Mouse (Mus musculus): ENCODE data around the gene Gm11037. TPM values are rescaled to one million over a fixed set of nuclear protein-coding genes. Genes with fewer than 3 reads are reported as not detected.

Gene Gm11037
- total and polyA plus RNA-seq, 2 experiments from 2014 or later, result not detected

- ATAC-seq, result no peak
Observed at GRCm38 (mm10) chr2:131141336-131141986, 8.2 kb downstream of the Gm11037 start.

DNA sequence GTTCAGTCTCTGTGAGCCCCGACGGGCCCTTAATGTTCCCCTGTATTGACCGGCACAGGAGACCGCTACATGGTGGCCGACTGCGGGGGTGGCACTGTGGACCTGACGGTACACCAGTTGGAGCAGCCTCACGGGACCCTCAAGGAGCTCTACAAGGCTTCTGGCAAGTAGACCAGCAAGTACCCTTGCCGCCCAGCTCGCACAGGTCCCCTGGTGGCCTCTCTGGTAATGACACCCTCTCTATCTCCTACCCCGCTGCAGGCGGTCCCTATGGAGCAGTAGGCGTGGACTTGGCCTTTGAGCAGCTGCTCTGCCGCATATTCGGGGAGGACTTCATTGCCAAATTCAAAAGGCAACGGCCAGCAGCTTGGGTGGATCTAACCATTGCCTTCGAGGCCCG is 9.3 kb downstream of the Gm11037 start:
- H3K27me3 ChIP-seq (ENCODE audit: insufficient read depth, low read length), result no peaks in the 10 kb centered on the region
- H3K36me3 ChIP-seq (ENCODE audit: insufficient read depth, low read length), result peaks cover 26% of the 10 kb centered on the region
- no peak overlapping the region for H3K27ac ChIP-seq
- DNase-seq (ENCODE audit: low spot score) (peak; percentile 58), ATAC-seq (0 out of 2 replicates have a peak, but pooled peaks have one; percentile 24)
- no peak overlapping the region for H3K4me3 ChIP-seq (ENCODE audit: low read length)
- no peak overlapping the region for H3K4me2 ChIP-seq (ENCODE audit: low read depth, low read length)
- no peaks in the 10 kb centered on the region for H3K4me1 ChIP-seq (ENCODE audit: insufficient read depth, low read length)
- H3K9ac ChIP-seq (replicated peaks; ENCODE audit: low read length), result no peak overlapping the region
- H3K9me3 ChIP-seq (ENCODE audit: low read length), result no peaks in the 10 kb centered on the region
- 32% methylated on average over 18 of the region's 18 CpGs for WGBS
- peak; percentile 72 for TF ChIP-seq CTCF (IDR thresholded peaks at IDR 0.05; ENCODE audit: low read depth)

More at GRCm38 (mm10) chr2:131141336-131141986, 8.2 kb downstream of the Gm11037 start:
- Histone ChIP-seq H3K27ac (no peak overlapping the region), H3K4me2 (ENCODE audit: low read depth, low read length) (no peak overlapping the region), H3K9me3 (ENCODE audit: low read length) (no peaks in the 10 kb centered on the region), H3K9ac (replicated peaks; ENCODE audit: low read length) (no peak overlapping the region), H3K4me3 (ENCODE audit: low read length) (no peak overlapping the region), H3K27me3 (ENCODE audit: insufficient read depth, low read length) (no peaks in the 10 kb centered on the region), H3K4me1 (ENCODE audit: insufficient read depth, low read length) (no peaks in the 10 kb centered on the region), H3K36me3 (ENCODE audit: insufficient read depth, low read length) (peaks cover 15% of the 10 kb centered on the region; the same call in 1 of the 2 replicates)
- no peak for TF ChIP-seq CTCF (IDR thresholded peaks at IDR 0.05; ENCODE audit: low read depth)
- 92% methylated on average over 8 of the region's 8 CpGs for WGBS
- DNase-seq (ENCODE audit: low spot score), result no peak

- Histone ChIP-seq H3K9ac (replicated peaks; ENCODE audit: low read length) (no peak overlapping the region), H3K4me2 (ENCODE audit: low read depth, low read length) (no peak overlapping the region), H3K4me1 (ENCODE audit: insufficient read depth, low read length) (no peaks in the 10 kb centered on the region), H3K4me3 (ENCODE audit: low read length) (no peak overlapping the region), H3K36me3 (ENCODE audit: insufficient read depth, low read length) (peaks cover 32% of the 10 kb centered on the region), H3K27me3 (ENCODE audit: insufficient read depth, low read length) (no peaks in the 10 kb centered on the region), H3K27ac (no peak overlapping the region), H3K9me3 (ENCODE audit: low read length) (no peaks in the 10 kb centered on the region)
- ATAC-seq (no peak), DNase-seq (ENCODE audit: low spot score) (no peak)
- no peak for TF ChIP-seq CTCF (IDR thresholded peaks at IDR 0.05; ENCODE audit: low read depth)
- 67% methylated on average over 22 of the region's 22 CpGs for WGBS
Observed at GRCm38 (mm10) chr2:131143007-131143780, 9.9 kb downstream of the Gm11037 start.

- ATAC-seq (no peak), DNase-seq (ENCODE audit: low spot score) (no peak)
- Histone ChIP-seq H3K9me3 (ENCODE audit: low read length) (no peaks in the 10 kb centered on the region), H3K4me3 (ENCODE audit: low read length) (no peak overlapping the region), H3K9ac (replicated peaks; ENCODE audit: low read length) (no peak overlapping the region), H3K4me1 (ENCODE audit: insufficient read depth, low read length) (no peaks in the 10 kb centered on the region), H3K36me3 (ENCODE audit: insufficient read depth, low read length) (peaks cover 47% of the 10 kb centered on the region), H3K4me2 (ENCODE audit: low read depth, low read length) (no peak overlapping the region), H3K27ac (no peak overlapping the region), H3K27me3 (ENCODE audit: insufficient read depth, low read length) (no peaks in the 10 kb centered on the region)
- TF ChIP-seq CTCF (IDR thresholded peaks at IDR 0.05; ENCODE audit: low read depth), result no peak
- WGBS, result 77% methylated on average over 13 of the region's 13 CpGs
Observed at GRCm38 (mm10) chr2:131145121-131145520, 11.8 kb downstream of the Gm11037 start.

GRCm38 (mm10) chr2:131145536-131145935 is 12.2 kb downstream of the Gm11037 start:
- no peaks in the 10 kb centered on the region for H3K27me3 ChIP-seq (ENCODE audit: insufficient read depth, low read length)
- H3K9ac ChIP-seq (replicated peaks; ENCODE audit: low read length), result no peak overlapping the region
- 91% methylated on average over 2 of the region's 2 CpGs for WGBS
- H3K4me2 ChIP-seq (ENCODE audit: low read depth, low read length), result no peak overlapping the region
- peaks cover 51% of the 10 kb centered on the region for H3K36me3 ChIP-seq (ENCODE audit: insufficient read depth, low read length)
- TF ChIP-seq CTCF (IDR thresholded peaks at IDR 0.05; ENCODE audit: low read depth), result no peak
- no peak overlapping the region for H3K27ac ChIP-seq
- H3K4me1 ChIP-seq (ENCODE audit: insufficient read depth, low read length), result no peaks in the 10 kb centered on the region
- DNase-seq (ENCODE audit: low spot score) (no peak), ATAC-seq (no peak)
- no peaks in the 10 kb centered on the region for H3K9me3 ChIP-seq (ENCODE audit: low read length)
- no peak overlapping the region for H3K4me3 ChIP-seq (ENCODE audit: low read length)

DNA sequence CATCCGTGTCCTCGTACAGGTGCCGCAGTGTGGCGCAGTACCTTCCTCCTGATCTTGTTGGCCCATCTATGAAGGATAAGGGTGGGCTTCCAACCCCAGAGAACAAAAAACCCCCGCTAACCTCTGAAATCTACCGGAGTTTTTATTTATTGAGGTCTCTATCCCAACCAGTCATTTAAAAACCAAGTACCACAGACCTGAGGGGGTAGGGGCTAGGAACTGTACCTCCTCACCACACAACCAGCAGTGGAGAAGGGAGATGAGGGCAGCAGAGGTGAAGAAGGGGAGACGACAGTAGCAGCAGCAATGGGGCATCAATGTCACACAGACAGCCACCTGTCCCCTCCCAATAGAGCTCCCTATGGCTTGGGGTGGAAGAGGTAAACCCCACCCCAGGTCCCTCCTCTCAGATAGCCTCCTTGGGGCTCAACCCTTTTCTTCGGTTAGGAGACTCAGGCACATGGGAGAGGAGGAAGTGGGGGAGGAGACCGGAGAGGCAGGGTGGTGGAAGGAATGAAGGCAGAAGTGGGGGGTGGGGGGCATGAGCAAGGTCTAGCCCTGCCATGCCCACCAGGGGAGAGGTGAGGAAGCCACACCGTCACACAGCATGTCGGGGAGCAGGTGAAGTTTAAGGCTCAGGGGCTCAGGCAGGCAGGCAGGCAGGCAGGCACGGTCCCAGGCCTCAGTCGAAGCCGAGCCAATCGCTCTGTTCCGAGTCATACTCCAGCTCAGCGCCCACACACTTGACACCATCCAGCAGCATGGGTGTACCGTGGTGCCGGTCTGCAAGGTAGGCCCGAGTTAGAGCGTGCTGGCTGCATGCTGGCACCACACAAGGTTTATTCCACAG is 13.1 kb downstream of the Gm11037 start:
- no peak for ATAC-seq
- TF ChIP-seq CTCF (IDR thresholded peaks at IDR 0.05; ENCODE audit: low read depth), result no peak
- Histone ChIP-seq H3K4me3 (ENCODE audit: low read length) (no peak overlapping the region), H3K9ac (replicated peaks; ENCODE audit: low read length) (no peak overlapping the region), H3K4me2 (ENCODE audit: low read depth, low read length) (no peak overlapping the region), H3K9me3 (ENCODE audit: low read length) (no peaks in the 10 kb centered on the region), H3K27me3 (ENCODE audit: insufficient read depth, low read length) (no peaks in the 10 kb centered on the region), H3K27ac (no peak overlapping the region), H3K36me3 (ENCODE audit: insufficient read depth, low read length) (peaks cover 55% of the 10 kb centered on the region), H3K4me1 (ENCODE audit: insufficient read depth, low read length) (no peaks in the 10 kb centered on the region)
- DNase-seq (ENCODE audit: low spot score), result no peak
- WGBS, result 91% methylated on average over 21 of the region's 21 CpGs

All from hindbrain, postnatal 0 days (tissue).